Comparison of ENCODE assay signal across 12 mouse cellular contexts in the genomic region with DNA sequence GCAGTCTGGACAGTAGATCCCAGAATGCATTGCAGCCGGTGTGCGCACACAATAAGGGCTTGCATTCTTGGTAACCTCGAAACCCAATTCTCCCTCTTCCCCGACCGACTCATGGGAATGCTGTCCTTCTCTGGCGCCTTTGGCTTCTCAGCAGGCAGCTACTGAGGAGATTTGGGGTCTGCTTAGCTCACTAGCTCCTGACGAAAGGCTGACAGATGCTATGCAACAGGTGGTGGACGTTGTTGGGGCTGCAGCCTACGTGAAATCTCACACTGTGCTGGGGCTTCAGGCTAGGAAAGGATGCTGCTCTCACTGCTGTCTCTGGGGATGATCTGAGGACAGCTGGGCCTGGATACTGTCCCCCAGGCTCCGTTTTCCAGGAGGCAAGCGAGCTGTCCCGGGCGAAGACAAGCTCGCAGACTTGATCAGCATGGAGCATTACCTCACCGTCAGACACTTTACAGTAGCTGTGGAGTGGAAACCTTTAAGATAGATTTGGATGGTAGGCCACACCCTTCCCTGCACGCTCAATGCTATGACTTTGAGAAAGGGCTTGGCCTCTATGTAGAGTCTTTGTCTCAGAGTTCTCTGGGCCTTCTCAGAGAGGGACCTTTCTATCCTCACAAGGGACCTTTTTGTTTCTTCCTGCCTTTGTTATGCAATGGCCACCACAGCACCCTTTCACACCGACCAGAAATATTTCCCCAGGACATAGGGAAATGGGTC. TPM values are rescaled to one million over a fixed set of nuclear protein-coding genes. Genes with fewer than 3 reads are reported as not detected.
DNase-seq lines count a peak whose midpoint lies in the region; ATAC-seq lines count a peak whose summit lies in the region.
"Had no signal": no experiment of that assay in that cellular context is flagged by ENCODE, and none has a peak within 500 bp of the region (broad histone marks: within the 10 kb centered on the region; RNA-seq: fewer than 3 reads in every experiment).

No protein-coding gene starts in this region.

- H3K4me2 ChIP-seq in limb, embryonic 12.5 days = no peak overlapping the region
- peak overlapping the region; percentile 79; the same call in 1 of the 2 replicates for H3K4me2 ChIP-seq in forebrain, embryonic 15.5 days (replicated peaks)
- H3K4me2 ChIP-seq: liver, embryonic 11.5 days had no signal

- no peak for DNase-seq in limb, embryonic 10.5 days (ENCODE audit: low spot score)
- peak; percentile 39 for DNase-seq in midbrain, embryonic 10.5 days (ENCODE audit: low spot score)
- DNase-seq in retina, postnatal 1 day = peak; percentile 72
- DNase-seq in urinary bladder, postnatal 14 days (ENCODE audit: low spot score) = no peak
- no peak for DNase-seq in spleen, adult 18-20 months

- no peak overlapping the region for H3K9ac ChIP-seq in limb, embryonic 12.5 days (replicated peaks)
- no peak overlapping the region for H3K9ac ChIP-seq in forebrain, embryonic 15.5 days (replicated peaks)

- 66% methylated on average over 17 of the region's 17 CpGs for WGBS in limb, embryonic 12.5 days
- 69% methylated on average over 17 of the region's 17 CpGs for WGBS in limb, embryonic 10.5 days
- 41% methylated on average over 17 of the region's 17 CpGs for WGBS in forebrain, embryonic 15.5 days
- WGBS in midbrain, embryonic 10.5 days = 35% methylated on average over 17 of the region's 17 CpGs

- peaks cover 10% of the 10 kb centered on the region for H3K27me3 ChIP-seq in limb, embryonic 12.5 days
- H3K27me3 ChIP-seq in limb, embryonic 10.5 days (ENCODE audit: low read depth, poor library complexity, severe bottlenecking) = peaks cover 33% of the 10 kb centered on the region
- no peaks in the 10 kb centered on the region for H3K27me3 ChIP-seq in forebrain, embryonic 15.5 days
- 0 out of 2 replicates have a peak, but pooled peaks cover 6% of the 10 kb centered on the region for H3K27me3 ChIP-seq in midbrain, embryonic 10.5 days (ENCODE audit: low read depth, poor library complexity, severe bottlenecking)

- peaks cover 54% of the 10 kb centered on the region for H3K4me1 ChIP-seq in limb, embryonic 12.5 days (replicated peaks)
- peaks cover 67% of the 10 kb centered on the region for H3K4me1 ChIP-seq in limb, embryonic 10.5 days
- H3K4me1 ChIP-seq in forebrain, embryonic 15.5 days = peaks cover 60% of the 10 kb centered on the region
- peaks cover 78% of the 10 kb centered on the region for H3K4me1 ChIP-seq in midbrain, embryonic 10.5 days

- H3K27ac ChIP-seq in limb, embryonic 12.5 days = no peak overlapping the region
- H3K27ac ChIP-seq in limb, embryonic 10.5 days = no peak overlapping the region
- no peak overlapping the region for H3K27ac ChIP-seq in forebrain, embryonic 15.5 days (replicated peaks)
- peak overlapping the region; percentile 99 for H3K27ac ChIP-seq in midbrain, embryonic 10.5 days (replicated peaks)
- H3K27ac ChIP-seq: macrophage had no signal

- H3K9me3 ChIP-seq in limb, embryonic 12.5 days = no peaks in the 10 kb centered on the region
- H3K9me3 ChIP-seq in limb, embryonic 10.5 days (replicated peaks) = no peaks in the 10 kb centered on the region
- no peaks in the 10 kb centered on the region for H3K9me3 ChIP-seq in forebrain, embryonic 15.5 days
- no peaks in the 10 kb centered on the region for H3K9me3 ChIP-seq in midbrain, embryonic 10.5 days (replicated peaks)

- H3K4me3 ChIP-seq in limb, embryonic 12.5 days (replicated peaks) = no peak overlapping the region
- no peak overlapping the region for H3K4me3 ChIP-seq in limb, embryonic 10.5 days
- no peak overlapping the region for H3K4me3 ChIP-seq in forebrain, embryonic 15.5 days
- peak overlapping the region; percentile 99 for H3K4me3 ChIP-seq in midbrain, embryonic 10.5 days

- ATAC-seq in limb, embryonic 12.5 days (ENCODE audit: insufficient number of reproducible peaks, insufficient read depth, low FRiP score, low TSS enrichment, low read depth) = 0 out of 2 replicates have a peak, but pooled peaks have one; percentile 4
- no peak for ATAC-seq in forebrain, embryonic 15.5 days (replicated peaks)
- no peak for ATAC-seq in monocyte, adult 5-6 weeks (replicated peaks; ENCODE audit: insufficient number of reproducible peaks, low FRiP score, low TSS enrichment, poor library complexity, severe bottlenecking)
- ATAC-seq: intestine, embryonic 16.5 days had no signal

- peaks cover 16% of the 10 kb centered on the region for H3K36me3 ChIP-seq in limb, embryonic 12.5 days
- H3K36me3 ChIP-seq in limb, embryonic 10.5 days = peaks cover 22% of the 10 kb centered on the region
- peaks cover 26% of the 10 kb centered on the region for H3K36me3 ChIP-seq in forebrain, embryonic 15.5 days
- H3K36me3 ChIP-seq in midbrain, embryonic 10.5 days = peaks cover 46% of the 10 kb centered on the region

RNA-seq across cellular contexts. Expression of gene Mycl, which starts 5.3 kb away (rescaled TPM):
- 42.8 and 46.3 TPM in 2 replicates for polyA plus RNA-seq in limb, embryonic 12.5 days (2016; fragmentation: Nextera tagmentation; extraction: Ambion mirVana)
- polyA plus RNA-seq in limb, embryonic 10.5 days (2016; fragmentation: Nextera tagmentation; extraction: Ambion mirVana) = 25.5 and 28.6 TPM in 2 replicates
- polyA plus RNA-seq in forebrain, embryonic 15.5 days (2015; fragmentation: Nextera tagmentation; extraction: Ambion mirVana) = 88.8 and 91.3 TPM in 2 replicates
- 82.4 and 92.7 TPM in 2 replicates for polyA plus RNA-seq in midbrain, embryonic 10.5 days (2016; fragmentation: Nextera tagmentation; extraction: Ambion mirVana)
- 1.3 TPM in 1 of 3 replicates, not detected in the others for total RNA-seq in monocyte, adult 5-6 weeks (2017)

RNA-seq across cellular contexts. Expression of gene Trit1, which starts 15.6 kb away (rescaled TPM):
- 18.3 and 20.6 TPM in 2 replicates for polyA plus RNA-seq in limb, embryonic 12.5 days (2016; fragmentation: Nextera tagmentation; extraction: Ambion mirVana)
- polyA plus RNA-seq in limb, embryonic 10.5 days (2016; fragmentation: Nextera tagmentation; extraction: Ambion mirVana) = 17.7 and 17.8 TPM in 2 replicates
- 31.6 and 33.5 TPM in 2 replicates for polyA plus RNA-seq in forebrain, embryonic 15.5 days (2015; fragmentation: Nextera tagmentation; extraction: Ambion mirVana)
- polyA plus RNA-seq in midbrain, embryonic 10.5 days (2016; fragmentation: Nextera tagmentation; extraction: Ambion mirVana) = 27.6 and 28.2 TPM in 2 replicates
- 14.1 to 23.3 TPM (median 15.6 TPM) in 3 replicates for total RNA-seq in monocyte, adult 5-6 weeks (2017)

RNA-seq across cellular contexts. Expression of gene Mfsd2a, which starts 39.8 kb away (rescaled TPM):
- polyA plus RNA-seq in limb, embryonic 12.5 days (2016; fragmentation: Nextera tagmentation; extraction: Ambion mirVana) = 7.8 and 8.6 TPM in 2 replicates
- 10.1 and 10.7 TPM in 2 replicates for polyA plus RNA-seq in limb, embryonic 10.5 days (2016; fragmentation: Nextera tagmentation; extraction: Ambion mirVana)
- polyA plus RNA-seq in forebrain, embryonic 15.5 days (2015; fragmentation: Nextera tagmentation; extraction: Ambion mirVana) = 33.4 and 35.4 TPM in 2 replicates
- polyA plus RNA-seq in midbrain, embryonic 10.5 days (2016; fragmentation: Nextera tagmentation; extraction: Ambion mirVana) = 22.6 and 27.2 TPM in 2 replicates
- total RNA-seq in monocyte, adult 5-6 weeks (2017) = not detected in 3 replicates
- total RNA-seq: heart, adult 8-10 months had no signal
- polyA plus RNA-seq: macrophage had no signal

Comparison
In these comparisons a context has a peak if more than half of its experiments do, and no peak if none do; other contexts are left out.
1. DNase-seq: peak in midbrain, embryonic 10.5 days (single experiment) and retina, postnatal 1 day (single experiment); none in limb, embryonic 10.5 days (single experiment), urinary bladder, postnatal 14 days (single experiment) and spleen, adult 18-20 months (0 of 2).